Mouse (Mus musculus): ENCODE data around the gene Fam189a1.

DNA sequence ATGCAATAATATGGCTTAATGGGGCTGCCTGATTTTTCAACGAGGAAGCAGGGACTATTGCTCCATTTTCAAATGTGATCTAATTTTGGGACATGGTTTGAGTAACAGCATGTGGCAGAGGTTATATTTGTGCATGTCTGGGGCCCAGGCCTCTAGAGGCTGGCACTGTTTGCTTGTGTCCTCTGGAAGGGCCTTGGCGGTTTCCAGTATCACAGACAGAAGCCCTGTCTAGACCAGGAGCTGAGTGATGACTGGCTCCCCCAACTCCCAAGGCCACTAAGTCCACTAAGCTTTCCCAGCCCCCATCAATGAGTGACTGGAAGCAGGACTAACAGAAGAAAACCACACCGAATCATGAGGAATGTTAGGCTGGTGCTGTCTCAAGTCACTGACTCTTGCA lies 265.2 kb downstream of the Fam189a1 start:
- TF ChIP-seq CTCF (IDR thresholded peaks at IDR 0.05; ENCODE audit: borderline replicate concordance, insufficient read depth, low read depth, low read length) (no peak), POLR2A (IDR thresholded peaks at IDR 0.05; ENCODE audit: borderline replicate concordance, insufficient read depth, low read length) (no peak)
